Mouse (Mus musculus): ENCODE results near the gene Acy3.
"Not testable (repeated sequence)": the region's sequence is repeated elsewhere in the genome, so short reads cannot be mapped to it uniquely, and the experiment has no call there.

The Acy3 gene

GRCm38 (mm10) chr19:4003112-4003511, 16.7 kb downstream of the Acy3 start, which contains the start of gene Doc2g:
TSS of gene Doc2g (plus strand) at chr19:4003313.
- no peak for DNase-seq (ENCODE audit: low spot score in 2 of 2)

- no peak for DNase-seq (ENCODE audit: low spot score in 2 of 2)
Observed at GRCm38 (mm10) chr19:4003641-4004040, 17.3 kb downstream of the Acy3 start.

- DNase-seq (ENCODE audit: low spot score in 2 of 2) = no peak
Observed at GRCm38 (mm10) chr19:4004331-4004730, 18.0 kb downstream of the Acy3 start.

- DNase-seq (ENCODE audit: low spot score in 2 of 2) = no peak
Observed at GRCm38 (mm10) chr19:4005091-4005490, 18.7 kb downstream of the Acy3 start.

- DNase-seq (ENCODE audit: low spot score in 2 of 2) = no peak
Observed at GRCm38 (mm10) chr19:4005971-4006370, 19.6 kb downstream of the Acy3 start.

- DNase-seq (ENCODE audit: low spot score in 2 of 2) = no peak
Observed at GRCm38 (mm10) chr19:4011086-4011485, 24.7 kb downstream of the Acy3 start.

- peak; percentile 92 to 94 for DNase-seq (ENCODE audit: low spot score in 2 of 2)
Observed at GRCm38 (mm10) chr19:4012432-4013022, 26.2 kb downstream of the Acy3 start, which contains the start of gene Ndufv1. TSS of gene Ndufv1 (minus strand) at chr19:4012806.

GRCm38 (mm10) chr19:4013066-4013465, 26.7 kb downstream of the Acy3 start:
- DNase-seq (ENCODE audit: low spot score in 2 of 2) = no peak

GRCm38 (mm10) chr19:4014802-4015201, 28.4 kb downstream of the Acy3 start:
- DNase-seq (ENCODE audit: low spot score in 2 of 2) = no peak

GRCm38 (mm10) chr19:4015635-4016034, 29.3 kb downstream of the Acy3 start:
- no peak for DNase-seq (ENCODE audit: low spot score in 2 of 2)

GRCm38 (mm10) chr19:4017921-4018587, 31.7 kb downstream of the Acy3 start:
- no peak for DNase-seq (ENCODE audit: low spot score in 2 of 2)

GRCm38 (mm10) chr19:4018743-4019583, 32.6 kb downstream of the Acy3 start:
- DNase-seq (ENCODE audit: low spot score in 2 of 2) = peak; percentile 79 to 81

- no peak for DNase-seq (ENCODE audit: low spot score in 2 of 2)
Observed at GRCm38 (mm10) chr19:4023185-4023584, 36.8 kb downstream of the Acy3 start.

GRCm38 (mm10) chr19:4027576-4027975, 41.2 kb downstream of the Acy3 start:
- no peak for DNase-seq (ENCODE audit: low spot score in 2 of 2)

- DNase-seq (ENCODE audit: low spot score in 2 of 2) = no peak
Observed at GRCm38 (mm10) chr19:4032668-4033067, 46.3 kb downstream of the Acy3 start.

GRCm38 (mm10) chr19:4033298-4033697, 46.9 kb downstream of the Acy3 start:
- DNase-seq (ENCODE audit: low spot score in 2 of 2) = no peak

- no peak for DNase-seq (ENCODE audit: low spot score in 2 of 2)
Observed at GRCm38 (mm10) chr19:4033742-4034141, 47.4 kb downstream of the Acy3 start.

- DNase-seq (ENCODE audit: low spot score in 2 of 2) = no peak
Observed at GRCm38 (mm10) chr19:4036327-4037045, 50.1 kb downstream of the Acy3 start.

- DNase-seq (ENCODE audit: low spot score in 2 of 2) = not testable (repeated sequence)
Observed at GRCm38 (mm10) chr19:4037154-4037787, 50.9 kb downstream of the Acy3 start.

GRCm38 (mm10) chr19:4037788-4038232, 51.4 kb downstream of the Acy3 start, which contains the start of gene Gstp1:
TSS of gene Gstp1 (minus strand) at chr19:4037985.
- peak; percentile 85 to 86 for DNase-seq (ENCODE audit: low spot score in 2 of 2)
